Mouse (Mus musculus): Measurements from ENCODE around the gene Hist1h2bp. TPM values are rescaled to one million over a fixed set of nuclear protein-coding genes. Genes with fewer than 3 reads are reported as not detected.
"Not testable (repeated sequence)": the region's sequence is repeated elsewhere in the genome, so short reads cannot be mapped to it uniquely, and the experiment has no call there.

Hist1h2bp gene
- not detected for polyA plus RNA-seq (2017; shearing (Covaris generic))

DNA sequence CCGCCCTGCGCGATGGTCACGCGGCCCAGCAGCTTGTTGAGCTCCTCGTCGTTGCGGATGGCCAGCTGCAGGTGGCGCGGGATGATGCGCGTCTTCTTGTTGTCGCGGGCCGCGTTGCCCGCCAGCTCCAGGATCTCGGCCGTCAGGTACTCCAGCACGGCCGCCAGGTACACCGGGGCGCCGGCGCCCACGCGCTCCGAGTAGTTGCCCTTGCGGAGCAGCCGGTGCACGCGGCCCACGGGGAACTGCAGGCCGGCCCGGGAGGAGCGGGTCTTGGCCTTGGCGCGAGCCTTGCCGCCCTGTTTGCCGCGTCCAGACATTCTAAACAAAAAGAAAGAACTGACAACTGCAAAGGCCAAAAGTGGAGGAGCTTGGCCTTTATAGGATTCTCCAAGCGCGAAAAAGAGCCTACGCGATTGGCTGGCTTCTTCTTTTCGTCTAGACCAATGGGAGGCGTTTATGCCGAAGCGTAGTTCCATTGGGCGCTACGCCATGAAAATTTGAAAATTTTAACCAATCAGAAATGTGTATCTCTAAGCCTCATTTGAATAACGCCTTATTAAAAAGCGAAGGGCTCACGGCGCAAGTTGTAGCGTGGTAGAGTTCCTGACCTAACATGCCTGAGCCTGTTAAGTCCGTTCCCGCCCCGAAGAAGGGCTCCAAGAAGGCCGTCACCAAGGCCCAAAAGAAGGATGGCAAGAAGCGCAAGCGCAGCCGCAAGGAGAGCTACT, at the start of gene Hist1h2bp, which contains the start of gene Hist1h2an:
Hist1h2bp (plus strand) TSS at position 563 of the 731 bp plus-strand sequence.
Hist1h2an (minus strand) TSS at position 320 of the 731 bp plus-strand sequence.
- ATAC-seq: peak; percentile 90

- ATAC-seq: no peak
These were observed 42.3 kb upstream of the Hist1h2bp start for GRCm38 (mm10) chr13:21745006-21745405.

GRCm38 (mm10) chr13:21749387-21750158, 37.7 kb upstream of the Hist1h2bp start:
- no peak for ATAC-seq

DNA sequence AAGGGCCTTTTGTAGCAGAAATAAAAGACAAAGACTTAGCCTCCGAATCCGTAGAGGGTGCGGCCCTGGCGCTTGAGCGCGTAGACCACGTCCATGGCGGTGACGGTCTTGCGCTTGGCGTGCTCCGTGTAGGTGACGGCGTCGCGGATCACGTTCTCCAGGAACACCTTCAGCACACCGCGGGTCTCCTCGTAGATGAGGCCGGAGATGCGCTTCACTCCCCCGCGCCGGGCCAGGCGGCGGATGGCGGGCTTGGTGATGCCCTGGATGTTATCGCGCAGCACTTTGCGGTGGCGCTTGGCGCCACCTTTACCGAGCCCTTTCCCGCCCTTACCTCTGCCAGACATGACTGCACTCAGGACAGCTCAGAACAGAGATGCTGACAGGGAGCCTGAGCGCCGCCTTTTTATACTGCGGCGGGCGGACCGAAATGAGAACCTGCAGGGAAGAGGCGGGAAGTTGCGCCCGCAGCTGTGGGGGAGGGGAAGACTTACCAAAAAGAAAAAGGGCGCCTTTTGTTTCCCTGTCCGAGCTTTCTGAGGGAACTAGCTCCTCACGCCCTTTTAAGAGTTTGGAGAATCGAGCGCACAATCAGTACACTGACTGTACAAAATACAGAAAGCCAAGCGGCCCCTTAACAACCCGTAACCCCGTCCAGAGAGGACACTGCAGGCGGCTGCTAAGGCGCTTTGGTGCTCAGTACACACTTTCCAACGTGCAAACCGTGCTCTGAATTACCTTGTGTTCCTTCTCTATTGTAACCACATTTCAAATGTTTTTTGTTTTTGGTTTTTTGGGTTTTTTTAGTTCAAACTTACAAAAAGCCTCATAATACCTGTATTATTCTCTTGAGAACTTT, 36.9 kb upstream of the Hist1h2bp start, which contains the start of gene Hist1h4k:
Hist1h4k (minus strand) TSS at position 347 of the 859 bp plus-strand sequence.
- peak; percentile 52 for ATAC-seq

- ATAC-seq: no peak
These were observed 35.8 kb upstream of the Hist1h2bp start for GRCm38 (mm10) chr13:21751417-21751816.

- no peak for ATAC-seq
These were observed 35.4 kb upstream of the Hist1h2bp start for GRCm38 (mm10) chr13:21751827-21752226.

GRCm38 (mm10) chr13:21752356-21752755, 34.9 kb upstream of the Hist1h2bp start:
- no peak for ATAC-seq

- no peak for ATAC-seq
These were observed 34.2 kb upstream of the Hist1h2bp start for GRCm38 (mm10) chr13:21753051-21753523.

DNA sequence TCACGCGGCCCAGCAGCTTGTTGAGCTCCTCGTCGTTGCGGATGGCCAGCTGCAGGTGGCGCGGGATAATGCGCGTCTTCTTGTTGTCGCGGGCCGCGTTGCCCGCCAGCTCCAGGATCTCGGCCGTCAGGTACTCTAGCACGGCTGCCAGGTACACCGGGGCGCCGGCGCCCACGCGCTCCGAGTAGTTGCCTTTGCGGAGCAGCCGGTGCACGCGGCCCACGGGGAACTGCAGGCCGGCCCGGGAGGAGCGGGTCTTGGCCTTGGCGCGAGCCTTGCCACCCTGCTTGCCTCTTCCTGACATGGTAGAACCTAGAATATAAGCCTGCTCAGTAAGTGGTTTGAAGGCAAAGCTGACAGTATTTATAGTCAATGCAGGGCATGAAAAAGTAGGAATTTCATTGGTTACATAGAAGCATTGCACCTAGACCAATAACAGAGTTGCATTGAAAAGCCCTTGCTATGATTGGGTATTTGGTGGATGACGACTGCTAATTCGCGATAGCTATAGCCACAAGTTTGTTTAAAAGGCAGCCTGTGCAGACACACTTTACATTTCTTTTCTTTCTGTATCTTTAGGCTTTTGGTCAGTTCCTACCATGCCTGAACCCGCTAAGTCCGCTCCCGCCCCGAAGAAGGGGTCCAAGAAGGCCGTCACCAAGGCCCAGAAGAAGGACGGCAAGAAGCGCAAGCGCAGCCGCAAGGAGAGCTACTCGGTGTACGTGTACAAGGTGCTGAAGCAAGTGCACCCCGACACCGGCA, 33.6 kb upstream of the Hist1h2bp start, which contains the start of the genes Hist1h2ak and Hist1h2bn:
Hist1h2ak (minus strand) TSS at position 304 of the 762 bp plus-strand sequence.
Hist1h2bn (plus strand) TSS at position 600 of the 762 bp plus-strand sequence.
- ATAC-seq: peak; percentile 90

- peak; percentile 1 for ATAC-seq
These were observed 32.8 kb upstream of the Hist1h2bp start for GRCm38 (mm10) chr13:21754294-21755001.

DNA sequence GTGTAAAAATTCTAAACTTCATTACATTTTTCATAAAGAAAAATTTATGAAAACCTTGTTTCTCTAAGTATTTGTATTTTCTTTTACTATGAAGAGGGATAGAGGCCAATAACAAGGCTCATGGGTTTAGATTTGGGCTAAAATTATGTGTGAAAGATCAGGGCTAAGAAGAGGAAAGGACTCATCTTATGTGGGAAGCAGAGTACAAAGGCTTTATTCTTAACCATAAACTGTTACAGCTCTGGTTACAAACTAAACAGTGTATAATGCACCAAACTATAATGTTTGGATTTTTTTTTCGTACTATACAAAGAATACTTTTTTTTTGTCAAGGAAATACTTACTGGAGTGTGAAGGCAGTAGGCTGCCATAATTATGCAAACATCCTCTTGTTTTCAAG, 31.6 kb upstream of the Hist1h2bp start:
- no peak for ATAC-seq

DNA sequence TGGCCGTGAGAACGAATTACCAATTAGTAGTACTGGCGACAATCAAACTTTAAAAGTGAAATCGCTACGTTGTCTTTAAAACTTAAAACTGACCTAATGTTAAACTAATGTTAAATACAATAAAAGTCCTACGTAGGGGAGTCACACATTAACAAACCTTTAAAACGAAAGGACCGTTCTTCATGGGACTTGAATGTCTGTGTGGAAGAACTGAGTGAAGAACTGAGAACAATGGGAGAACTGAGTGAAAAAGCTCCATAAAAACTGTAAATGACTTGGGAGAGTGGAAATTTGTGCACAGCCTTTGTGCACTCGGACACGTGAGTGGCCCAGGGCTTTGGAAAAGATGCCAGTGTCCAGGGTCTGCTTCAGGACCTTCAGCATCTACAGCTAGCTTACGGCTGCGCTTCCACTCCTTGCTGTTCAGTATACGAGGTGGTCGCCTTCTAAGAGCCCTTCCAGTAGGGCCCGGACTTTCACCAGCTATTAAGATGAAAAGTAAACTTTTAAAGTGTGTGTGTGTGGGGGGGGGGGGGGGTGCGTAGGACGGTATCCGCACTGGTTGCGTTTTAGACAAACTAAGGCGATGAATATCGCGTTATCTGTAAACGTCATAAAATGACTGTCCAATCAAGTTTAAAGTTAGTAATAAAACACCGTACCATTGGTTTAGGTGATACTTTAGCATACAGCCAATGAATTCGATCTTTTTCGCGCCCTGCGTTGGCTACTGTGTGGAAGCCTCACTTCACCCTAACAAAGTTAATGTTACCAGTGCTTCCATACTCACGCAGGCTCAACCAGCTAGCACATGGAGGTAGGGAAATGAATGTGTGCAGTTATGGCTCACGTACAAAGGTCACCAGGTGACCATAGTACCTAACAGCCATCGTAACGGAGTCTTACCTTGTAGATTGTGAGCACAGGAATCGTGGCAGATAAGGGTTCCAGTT, 8.2 kb upstream of the Hist1h2bp start:
- ATAC-seq: peak; percentile 87

DNA sequence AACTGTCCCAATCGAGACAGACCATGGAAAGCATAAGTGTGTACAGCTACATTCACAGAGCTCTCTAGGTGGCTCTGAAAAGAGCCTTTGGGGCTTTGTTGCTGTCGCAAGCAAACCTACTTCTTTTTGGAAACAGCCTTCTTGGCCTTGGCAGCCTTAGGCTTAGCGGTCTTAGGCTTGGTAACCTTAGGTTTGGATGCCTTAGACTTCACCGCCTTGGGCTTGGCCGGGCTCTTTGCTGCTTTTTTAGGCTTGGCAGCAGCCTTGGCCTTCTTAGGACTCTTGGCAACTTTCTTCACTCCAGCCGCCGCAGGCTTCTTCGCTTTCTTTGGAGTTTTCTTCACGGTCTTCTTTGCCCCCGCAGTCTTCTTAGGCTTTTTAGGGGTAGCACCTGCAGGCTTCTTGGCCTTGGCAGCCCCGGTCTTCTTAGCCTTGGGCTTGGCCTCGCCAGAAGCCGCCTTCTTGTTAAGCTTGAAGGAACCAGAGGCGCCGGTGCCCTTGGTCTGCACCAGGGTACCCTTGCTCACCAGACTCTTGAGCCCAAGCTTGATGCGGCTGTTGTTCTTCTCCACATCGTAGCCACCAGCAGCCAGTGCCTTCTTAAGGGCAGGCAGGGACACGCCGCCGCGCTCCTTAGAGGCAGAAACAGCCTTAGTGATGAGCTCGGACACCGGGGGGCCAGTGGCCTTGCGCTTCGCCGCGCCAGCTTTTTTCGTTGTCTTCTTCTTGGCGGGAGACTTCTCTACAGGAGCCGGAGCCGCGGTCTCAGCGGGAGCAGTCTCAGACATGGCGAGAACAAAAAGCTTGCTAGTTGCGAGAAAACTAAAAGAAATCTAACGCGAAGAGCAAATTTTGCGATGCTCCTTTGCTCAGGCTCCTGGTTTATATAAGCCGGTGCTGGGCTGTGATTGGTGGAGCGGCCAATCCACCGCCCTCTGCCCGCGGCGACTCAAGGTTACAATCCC, 7.2 kb upstream of the Hist1h2bp start, which contains the start of gene Hist1h1b:
Hist1h1b (minus strand) TSS at position 859 of the 965 bp plus-strand sequence.
- peak; percentile 6 for ATAC-seq

GRCm38 (mm10) chr13:21781021-21781555, 6.2 kb upstream of the Hist1h2bp start:
- no peak for ATAC-seq

- ATAC-seq: no peak
These were observed 5.6 kb upstream of the Hist1h2bp start for GRCm38 (mm10) chr13:21781639-21782038.

DNA sequence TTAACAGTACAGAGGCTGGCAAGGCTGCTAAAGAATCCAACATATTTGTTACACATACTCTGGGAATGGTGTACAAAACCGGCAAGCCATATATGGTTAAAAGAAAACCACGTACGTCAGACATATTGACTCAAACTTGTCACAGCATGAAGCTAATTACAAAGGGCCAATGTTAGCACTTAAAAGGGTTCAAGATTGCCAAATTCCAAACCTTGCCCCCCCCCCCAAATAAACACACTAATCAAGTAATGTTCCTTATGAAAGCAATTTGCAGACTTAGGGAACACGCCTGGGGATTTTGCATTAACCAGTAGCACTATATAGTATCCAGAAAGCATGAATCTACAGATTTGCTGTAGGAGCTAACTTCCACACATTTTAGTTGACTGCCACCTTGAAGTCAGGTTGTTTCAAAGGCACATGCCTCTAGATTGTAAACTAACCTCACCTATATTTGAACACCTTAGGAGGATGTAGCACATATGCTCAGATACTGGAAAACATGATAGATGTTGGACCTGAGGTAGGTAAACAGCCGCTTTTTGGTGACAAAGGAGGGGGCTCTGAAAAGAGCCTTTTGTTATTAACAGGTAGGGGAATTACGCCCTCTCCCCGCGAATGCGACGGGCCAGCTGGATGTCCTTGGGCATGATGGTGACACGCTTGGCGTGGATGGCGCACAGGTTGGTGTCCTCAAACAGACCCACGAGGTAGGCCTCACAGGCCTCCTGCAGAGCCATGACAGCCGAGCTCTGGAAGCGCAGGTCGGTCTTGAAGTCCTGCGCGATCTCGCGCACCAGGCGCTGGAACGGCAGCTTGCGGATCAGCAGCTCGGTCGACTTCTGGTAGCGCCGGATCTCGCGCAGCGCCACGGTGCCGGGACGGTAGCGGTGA, 4.7 kb upstream of the Hist1h2bp start:
- not testable (repeated sequence) for ATAC-seq

DNA sequence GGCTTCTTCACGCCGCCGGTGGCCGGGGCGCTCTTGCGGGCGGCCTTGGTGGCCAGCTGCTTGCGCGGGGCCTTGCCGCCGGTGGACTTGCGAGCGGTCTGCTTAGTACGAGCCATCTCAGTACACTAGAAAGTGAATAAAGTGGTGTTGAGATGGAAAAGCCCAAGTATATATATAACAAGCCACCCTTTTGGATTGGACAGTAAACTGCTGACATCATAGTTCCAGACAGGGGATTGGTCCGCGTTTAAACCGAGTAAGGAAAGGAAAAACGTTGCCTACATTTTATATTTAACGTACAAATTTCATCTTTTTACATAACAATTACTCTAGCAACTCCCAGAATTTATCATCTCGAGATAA, 4.0 kb upstream of the Hist1h2bp start, which contains the start of gene Hist1h3i:
Hist1h3i (minus strand) TSS at position 116 of the 363 bp plus-strand sequence.
- ATAC-seq: peak; percentile 62

Data from CD4-positive, CD25-positive, alpha-beta regulatory T cell, adult 4 months (primary cell).